Mouse (Mus musculus) midbrain, postnatal 0 days (tissue): ENCODE data around the gene Pkd1. TPM values are rescaled to one million over a fixed set of nuclear protein-coding genes. Genes with fewer than 3 reads are reported as not detected.
A peak's percentile ranks its signal among the peaks of the same experiment; 100 is the strongest.

ENCODE experiments used
- ATAC-seq: fragments of 200-750 bp; cut with Nextera tagmentation; 2 replicates; pipeline ENCODE4 v1.8.0; 2017; ENCODE audit warnings: moderate number of reproducible peaks, mild to moderate bottlenecking, moderate TSS enrichment, moderate library complexity; ENCODE audit not compliant: low FRiP score
- DNase-seq: peaks from one replicate; pipeline ENCODE4 v3.0.0-alpha.2; 2015; ENCODE audit warnings: low spot score
- H3K27ac ChIP-seq: fragments of 300-500 bp; sonication (generic); 2 replicates; pipeline ENCODE4 v1.5.1; 2014; ENCODE audit warnings: low read depth, mild to moderate bottlenecking, low read length, mixed read lengths
- H3K27me3 ChIP-seq: fragments of 300-500 bp; sonication (generic); 2 replicates; pipeline ENCODE4 v1.6.1; 2014; ENCODE audit warnings: low read length, control low read depth, mixed read lengths; ENCODE audit not compliant: insufficient read depth
- H3K36me3 ChIP-seq: fragments of 300-500 bp; sonication (generic); 2 replicates; pipeline ENCODE4 v1.6.1; 2014; ENCODE audit warnings: low read length, control low read depth, mixed read lengths; ENCODE audit not compliant: insufficient read depth
- H3K4me1 ChIP-seq: fragments of 300-500 bp; sonication (generic); 2 replicates; pipeline ENCODE4 v1.6.1; 2014; ENCODE audit warnings: mild to moderate bottlenecking, control low read depth, antibody characterized with exemption, low read length, mixed read lengths; ENCODE audit not compliant: insufficient read depth
- H3K4me2 ChIP-seq: fragments of 300-500 bp; sonication (generic); 2 replicates; pipeline ENCODE4 v1.6.1; 2014; ENCODE audit warnings: low read depth, mild to moderate bottlenecking, low read length, mixed read lengths; ENCODE audit not compliant: poor library complexity, severe bottlenecking
- H3K4me3 ChIP-seq: fragments of 300-500 bp; sonication (generic); 2 replicates; pipeline ENCODE4 v1.5.1; 2014; ENCODE audit warnings: low read depth, mild to moderate bottlenecking, low read length, moderate library complexity
- H3K9ac ChIP-seq: fragments of 300-500 bp; sonication (generic); replicated peaks from 2 replicates; pipeline ENCODE4 v1.6.1; 2014; ENCODE audit warnings: mild to moderate bottlenecking, low read length, moderate library complexity, mixed read lengths; ENCODE audit not compliant: poor library complexity, severe bottlenecking
- H3K9me3 ChIP-seq: fragments of 300-500 bp; sonication (generic); 2 replicates; pipeline ENCODE4 v1.6.1; 2016; ENCODE audit warnings: low read length, control low read depth
- CTCF ChIP-seq: IDR thresholded peaks from 2 replicates; pipeline ENCODE4 v1.5.1; 2016; ENCODE audit warnings: antibody characterized with exemption, mild to moderate bottlenecking
- WGBS: fragments of 180-500 bp; shearing (Covaris S2); extraction: QIAGEN DNeasy Blood & Tissue Kit; methylation state at CpG from one replicate; pipeline ENCODE4 v1.1.7; 2014; 5-methylcytosine and 5-hydroxymethylcytosine counted together
- polyA plus RNA-seq: library from polyadenylated mRNA; unstranded; fragments of >200 nt; fragmentation: Nextera tagmentation; extraction: Ambion mirVana; gene quantifications from 2 replicates; pipeline ENCODE4 v1.2.1, GENCODE M21; 2015
- total RNA-seq: library from RNA; depleted of rRNA; stranded (reverse); fragments of >200 nt; gene quantifications from 2 replicates; pipeline ENCODE4 v1.2.3, GENCODE M21; 2014

Pkd1 gene
- total and polyA plus RNA-seq, 2 experiments from 2014 or later, result 13.6 to 73.6 TPM

DNA sequence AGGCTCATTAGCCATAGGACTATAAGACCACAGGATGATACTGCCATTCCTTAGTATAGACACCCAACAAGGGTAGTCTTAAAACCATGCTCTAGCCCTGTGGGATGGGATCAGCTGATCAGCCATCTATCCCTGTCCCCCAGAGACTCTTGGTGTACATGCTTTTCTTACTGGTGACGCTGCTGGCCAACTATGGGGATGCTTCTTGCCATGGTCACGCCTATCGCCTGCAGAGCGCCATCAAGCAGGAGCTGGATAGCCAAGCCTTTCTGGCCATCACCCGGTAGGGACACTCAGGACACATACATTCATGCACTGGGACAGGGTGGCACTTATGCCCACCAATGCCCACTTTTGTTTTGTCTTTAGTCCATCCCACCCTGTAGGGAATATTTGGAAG lies 42.1 kb downstream of the Pkd1 start:
- no peaks in the 10 kb centered on the region for H3K9me3 ChIP-seq
- 95% methylated on average over 5 of the region's 5 CpGs for WGBS
- no peak overlapping the region for H3K27ac ChIP-seq
- no peaks in the 10 kb centered on the region for H3K27me3 ChIP-seq
- H3K9ac ChIP-seq, result no peak overlapping the region
- no peaks in the 10 kb centered on the region for H3K4me1 ChIP-seq
- H3K4me2 ChIP-seq, result no peak overlapping the region
- TF ChIP-seq CTCF, result no peak
- H3K4me3 ChIP-seq, result no peak overlapping the region
- ATAC-seq (no peak), DNase-seq (no peak)
- H3K36me3 ChIP-seq, result peaks cover 83% of the 10 kb centered on the region

DNA sequence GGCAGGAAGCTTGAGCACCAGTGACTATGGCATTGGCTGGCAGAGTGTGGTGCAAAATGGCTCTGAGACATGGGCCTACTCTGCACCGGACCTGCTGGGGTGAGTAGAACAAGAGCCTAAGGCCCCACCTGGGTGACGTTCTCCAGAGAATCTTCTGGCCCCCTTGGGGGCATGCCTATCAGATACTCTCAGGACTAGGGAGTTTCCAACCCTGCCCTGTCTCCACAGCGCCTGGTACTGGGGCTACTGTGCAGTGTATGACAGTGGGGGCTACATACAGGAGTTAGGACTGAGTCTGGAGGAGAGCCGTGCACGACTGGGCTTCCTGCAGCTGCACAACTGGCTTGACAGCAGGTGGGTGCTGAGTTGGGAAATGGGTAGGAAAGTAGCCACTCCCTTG lies 43.6 kb downstream of the Pkd1 start:
- Histone ChIP-seq H3K4me2 (no peak overlapping the region), H3K9ac (no peak overlapping the region), H3K27ac (no peak overlapping the region), H3K36me3 (peaks cover 84% of the 10 kb centered on the region), H3K4me1 (no peaks in the 10 kb centered on the region), H3K4me3 (no peak overlapping the region), H3K27me3 (no peaks in the 10 kb centered on the region), H3K9me3 (no peaks in the 10 kb centered on the region)
- DNase-seq (no peak), ATAC-seq (no peak)
- TF ChIP-seq CTCF, result no peak
- WGBS, result 88% methylated on average over 5 of the region's 5 CpGs

DNA sequence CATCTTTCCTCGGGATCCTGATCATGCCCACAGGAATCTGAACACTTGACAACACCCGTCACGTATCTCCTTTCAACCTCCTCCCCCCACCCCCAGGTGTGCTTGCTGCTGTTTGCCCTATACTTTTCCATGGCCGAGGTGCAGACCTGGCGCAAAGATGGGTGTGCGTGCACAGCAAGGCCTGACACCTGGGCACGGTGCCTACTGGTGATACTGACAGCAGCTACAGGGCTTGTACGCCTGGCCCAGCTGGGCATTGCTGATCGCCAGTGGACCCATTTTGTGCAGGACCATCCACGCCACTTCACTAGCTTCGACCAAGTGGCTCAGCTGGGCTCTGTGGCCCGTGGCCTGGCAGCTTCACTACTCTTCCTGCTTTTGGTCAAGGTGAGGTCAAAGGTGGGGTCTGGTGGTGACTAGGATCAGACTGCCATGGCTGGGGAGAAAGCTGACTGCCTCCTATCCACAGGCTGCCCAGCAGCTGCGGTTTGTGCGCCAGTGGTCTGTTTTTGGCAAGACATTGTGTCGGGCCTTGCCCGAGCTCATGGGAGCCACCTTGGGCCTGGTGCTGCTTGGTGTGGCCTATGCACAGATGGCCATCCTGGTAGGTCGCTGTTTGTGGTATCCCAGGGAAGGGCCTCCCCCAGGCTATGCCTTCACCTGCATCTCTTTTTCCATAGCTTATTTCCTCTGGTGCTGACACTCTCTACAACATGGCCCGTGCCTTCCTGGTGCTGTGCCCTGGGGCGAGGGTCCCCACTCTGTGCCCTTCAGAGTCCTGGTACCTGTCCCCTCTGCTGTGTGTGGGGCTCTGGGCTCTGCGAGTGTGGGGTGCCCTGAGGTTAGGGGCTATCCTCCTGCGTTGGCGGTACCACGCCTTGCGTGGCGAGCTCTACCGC lies 44.6 kb downstream of the Pkd1 start:
- 94% methylated on average over 26 of the region's 26 CpGs for WGBS
- H3K27me3 ChIP-seq, result no peaks in the 10 kb centered on the region
- ATAC-seq, result no peak
- H3K9ac ChIP-seq, result no peak overlapping the region
- no peak for DNase-seq
- no peak overlapping the region for H3K4me3 ChIP-seq
- no peaks in the 10 kb centered on the region for H3K9me3 ChIP-seq
- no peak for TF ChIP-seq CTCF
- no peak overlapping the region for H3K27ac ChIP-seq
- no peaks in the 10 kb centered on the region for H3K4me1 ChIP-seq
- H3K36me3 ChIP-seq, result peaks cover 93% of the 10 kb centered on the region
- no peak overlapping the region for H3K4me2 ChIP-seq

GRCm38 (mm10) chr17:24595126-24596072 lies 45.8 kb downstream of the Pkd1 start:
- H3K36me3 ChIP-seq, result peaks cover 96% of the 10 kb centered on the region
- peak; percentile 17 for DNase-seq
- no peaks in the 10 kb centered on the region for H3K4me1 ChIP-seq
- H3K9me3 ChIP-seq, result no peaks in the 10 kb centered on the region
- WGBS, result 65% methylated on average over 17 of the region's 17 CpGs
- H3K27me3 ChIP-seq, result no peaks in the 10 kb centered on the region
- H3K4me2 ChIP-seq, result no peak overlapping the region
- H3K9ac ChIP-seq, result no peak overlapping the region
- H3K4me3 ChIP-seq, result no peak overlapping the region
- H3K27ac ChIP-seq, result peak overlapping the region; percentile 26; the same call in 1 of the 2 replicates
- ATAC-seq, result no peak; the same call in 1 of the 2 replicates
- TF ChIP-seq CTCF, result peak; percentile 51

- ATAC-seq (no peak), DNase-seq (no peak)
- Histone ChIP-seq H3K9me3 (no peaks in the 10 kb centered on the region), H3K4me3 (no peak overlapping the region), H3K9ac (no peak overlapping the region), H3K27ac (no peak overlapping the region), H3K36me3 (peaks cover 96% of the 10 kb centered on the region), H3K4me1 (no peaks in the 10 kb centered on the region), H3K4me2 (no peak overlapping the region), H3K27me3 (no peaks in the 10 kb centered on the region)
- no peak for TF ChIP-seq CTCF
- 75% methylated on average over 5 of the region's 5 CpGs for WGBS
These were observed 46.4 kb downstream of the Pkd1 start for GRCm38 (mm10) chr17:24596073-24596466.
